ENCODE assay signal across 9 mouse cellular contexts in genomic region chr1:88262255-88262654, GRCm38 (mm10). TPM values are rescaled to one million over a fixed set of nuclear protein-coding genes. Genes with fewer than 3 reads are reported as not detected.
DNase-seq lines count a peak whose midpoint lies in the region; ATAC-seq lines count a peak whose summit lies in the region.
"Had no signal": no experiment of that assay in that cellular context is flagged by ENCODE, and none has a peak within 500 bp of the region (broad histone marks: within the 10 kb centered on the region; RNA-seq: fewer than 3 reads in every experiment).

No protein-coding gene starts in this region.

- H3K4me1 ChIP-seq in heart, embryonic 16.5 days (ENCODE audit: control insufficient read depth, insufficient read depth, low read length), result peaks cover 18% of the 10 kb centered on the region
- no peaks in the 10 kb centered on the region for H3K4me1 ChIP-seq in limb, embryonic 10.5 days
- H3K4me1 ChIP-seq in midbrain, embryonic 11.5 days (ENCODE audit: control insufficient read depth, insufficient read depth, low read length), result no peaks in the 10 kb centered on the region

- DNase-seq in heart, adult 18-20 months, result no peak
- DNase-seq in 3134 (ENCODE audit: extremely low read depth, insufficient read length, low spot score), result peak; percentile 74
- peak; percentile 83 for DNase-seq in adipocyte (ENCODE audit: low spot score)
- DNase-seq in limb, embryonic 10.5 days (ENCODE audit: low spot score), result peak; percentile 65
- DNase-seq in urinary bladder, postnatal 4 days (ENCODE audit: low spot score in 2 of 2), result peak; percentile 89 to 98
- DNase-seq in left cerebral cortex, adult 8-10 months (ENCODE audit: low spot score in 2 of 2), result no peak
- no peak for DNase-seq in midbrain, embryonic 11.5 days (ENCODE audit: low spot score, missing footprints)

- peaks cover 63% of the 10 kb centered on the region for H3K36me3 ChIP-seq in heart, embryonic 16.5 days (ENCODE audit: control insufficient read depth, insufficient read depth)
- peaks cover 79% of the 10 kb centered on the region for H3K36me3 ChIP-seq in limb, embryonic 10.5 days
- H3K36me3 ChIP-seq in midbrain, embryonic 11.5 days (ENCODE audit: control insufficient read depth, insufficient read depth, low read length), result peaks cover 65% of the 10 kb centered on the region

- no peaks in the 10 kb centered on the region for H3K27me3 ChIP-seq in heart, embryonic 16.5 days (ENCODE audit: control insufficient read depth, insufficient read depth, low read length)
- H3K27me3 ChIP-seq in limb, embryonic 10.5 days (ENCODE audit: low read depth, poor library complexity, severe bottlenecking), result no peaks in the 10 kb centered on the region
- no peaks in the 10 kb centered on the region for H3K27me3 ChIP-seq in midbrain, embryonic 11.5 days (ENCODE audit: control insufficient read depth, insufficient read depth, low read length)

- H3K9me3 ChIP-seq in heart, embryonic 16.5 days (replicated peaks; ENCODE audit: control insufficient read depth, low read length), result no peaks in the 10 kb centered on the region
- peaks cover 43% of the 10 kb centered on the region for H3K9me3 ChIP-seq in limb, embryonic 10.5 days (replicated peaks)
- H3K9me3 ChIP-seq in midbrain, embryonic 11.5 days (ENCODE audit: control insufficient read depth, low read length), result peaks cover 39% of the 10 kb centered on the region

- no peak overlapping the region for H3K27ac ChIP-seq in heart, embryonic 16.5 days (ENCODE audit: low read length)
- no peak overlapping the region for H3K27ac ChIP-seq in limb, embryonic 10.5 days
- no peak overlapping the region for H3K27ac ChIP-seq in midbrain, embryonic 11.5 days (ENCODE audit: low read depth, low read length)

- no peak overlapping the region for H3K9ac ChIP-seq in heart, embryonic 16.5 days (ENCODE audit: low read length)
- H3K9ac ChIP-seq in midbrain, embryonic 11.5 days (ENCODE audit: low read length), result no peak overlapping the region

- peak; percentile 6 for ATAC-seq in heart, embryonic 16.5 days (replicated peaks; ENCODE audit: extremely low read depth, insufficient read depth, low FRiP score)
- ATAC-seq in midbrain, embryonic 11.5 days (ENCODE audit: low FRiP score), result no peak

- H3K4me3 ChIP-seq in heart, embryonic 16.5 days (ENCODE audit: low read length), result no peak overlapping the region
- no peak overlapping the region for H3K4me3 ChIP-seq in limb, embryonic 10.5 days
- no peak overlapping the region for H3K4me3 ChIP-seq in midbrain, embryonic 11.5 days (ENCODE audit: low read depth, low read length)

- 70% methylated on average over 4 of the region's 4 CpGs for WGBS in heart, embryonic 16.5 days
- 91% methylated on average over 4 of the region's 4 CpGs for WGBS in limb, embryonic 10.5 days
- WGBS in midbrain, embryonic 11.5 days, result 91% methylated on average over 4 of the region's 4 CpGs

- no peak overlapping the region for H3K4me2 ChIP-seq in heart, embryonic 16.5 days (ENCODE audit: low read depth, low read length)
- no peak overlapping the region for H3K4me2 ChIP-seq in midbrain, embryonic 11.5 days

RNA-seq across cellular contexts. Expression of gene Hjurp, which starts 15.2 kb away (rescaled TPM):
- polyA plus RNA-seq in heart, embryonic 16.5 days (2015; fragmentation: Nextera tagmentation; extraction: Ambion mirVana), result 108 and 117 TPM in 2 replicates
- total RNA-seq in heart, adult 18-20 months (2021), result 10 to 100 TPM; 10.6 to 11.0 TPM
- 206 and 245 TPM in 2 replicates for polyA plus RNA-seq in limb, embryonic 10.5 days (2016; fragmentation: Nextera tagmentation; extraction: Ambion mirVana)
- 10 to 100 TPM; 43.2 to 45.6 (median 45.5) TPM for total RNA-seq in left cerebral cortex, adult 8-10 months (2022)
- 135 TPM in 2 replicates for polyA plus RNA-seq in midbrain, embryonic 11.5 days (2014; fragmentation: Nextera tagmentation; extraction: Ambion mirVana)

RNA-seq across cellular contexts. Expression of gene Trpm8, which starts 15.2 kb away (rescaled TPM):
- polyA plus RNA-seq in heart, embryonic 16.5 days (2015; fragmentation: Nextera tagmentation; extraction: Ambion mirVana), result not detected in 2 replicates
- total RNA-seq in heart, adult 18-20 months (2021), result not detected
- polyA plus RNA-seq in limb, embryonic 10.5 days (2016; fragmentation: Nextera tagmentation; extraction: Ambion mirVana), result not detected in 2 replicates
- total RNA-seq in left cerebral cortex, adult 8-10 months (2022), result under 1 TPM; 0.08 to 0.28 (median 0.16) TPM
- not detected in 2 replicates for polyA plus RNA-seq in midbrain, embryonic 11.5 days (2014; fragmentation: Nextera tagmentation; extraction: Ambion mirVana)

RNA-seq across cellular contexts. Expression of gene Mroh2a, which starts 35.5 kb away (rescaled TPM):
- polyA plus RNA-seq in heart, embryonic 16.5 days (2015; fragmentation: Nextera tagmentation; extraction: Ambion mirVana), result 0.60 and 0.85 TPM in 2 replicates
- total RNA-seq in heart, adult 18-20 months (2021), result not detected
- polyA plus RNA-seq in limb, embryonic 10.5 days (2016; fragmentation: Nextera tagmentation; extraction: Ambion mirVana), result 1.2 and 1.3 TPM in 2 replicates
- total RNA-seq in left cerebral cortex, adult 8-10 months (2022), result under 1 TPM in 3 of 4 experiments, not detected in 1; 0.07 to 0.40 (median 0.18) TPM
- polyA plus RNA-seq in midbrain, embryonic 11.5 days (2014; fragmentation: Nextera tagmentation; extraction: Ambion mirVana), result 1.6 and 1.7 TPM in 2 replicates

RNA-seq across cellular contexts. Expression of gene Ugt1a1, which starts 50.5 kb away (rescaled TPM):
- polyA plus RNA-seq in heart, embryonic 16.5 days (2015; fragmentation: Nextera tagmentation; extraction: Ambion mirVana), result 0.14 TPM in 1 of 2 replicates, not detected in the other
- under 1 TPM in 1 of 2 experiments, not detected in 1; 0.20 TPM for total RNA-seq in heart, adult 18-20 months (2021)
- polyA plus RNA-seq in limb, embryonic 10.5 days (2016; fragmentation: Nextera tagmentation; extraction: Ambion mirVana), result 0.13 TPM in 1 of 2 replicates, not detected in the other
- total RNA-seq in left cerebral cortex, adult 8-10 months (2022), result under 1 TPM in 1 of 4 experiments, not detected in 3; 0.26 TPM
- not detected in 2 replicates for polyA plus RNA-seq in midbrain, embryonic 11.5 days (2014; fragmentation: Nextera tagmentation; extraction: Ambion mirVana)
- total RNA-seq: layer of hippocampus, postnatal 25 days had no signal

RNA-seq across cellular contexts. Expression of gene Dnajb3, which starts 56.7 kb away (rescaled TPM):
- polyA plus RNA-seq in heart, embryonic 16.5 days (2015; fragmentation: Nextera tagmentation; extraction: Ambion mirVana), result 2.8 and 3.1 TPM in 2 replicates
- total RNA-seq in heart, adult 18-20 months (2021), result under 1 TPM in 1 of 2 experiments, not detected in 1; 0.28 TPM
- polyA plus RNA-seq in limb, embryonic 10.5 days (2016; fragmentation: Nextera tagmentation; extraction: Ambion mirVana), result 8.9 and 10.4 TPM in 2 replicates
- 1 to 10 TPM; 1.2 to 3.1 (median 2.2) TPM for total RNA-seq in left cerebral cortex, adult 8-10 months (2022)
- polyA plus RNA-seq in midbrain, embryonic 11.5 days (2014; fragmentation: Nextera tagmentation; extraction: Ambion mirVana), result 13.4 and 15.4 TPM in 2 replicates

Comparison
In these comparisons a context has a peak if more than half of its experiments do, and no peak if none do; other contexts are left out.
1. DNase-seq: peak in 3134 (single experiment), adipocyte (single experiment), limb, embryonic 10.5 days (single experiment) and urinary bladder, postnatal 4 days (2 of 2); none in heart, adult 18-20 months (0 of 2), left cerebral cortex, adult 8-10 months (0 of 2) and midbrain, embryonic 11.5 days (single experiment).